Mouse (Mus musculus) hindbrain, postnatal 0 days (tissue): ENCODE measurements around the gene Pip5k1b. TPM values are rescaled to one million over a fixed set of nuclear protein-coding genes. Genes with fewer than 3 reads are reported as not detected.
A peak's percentile ranks its signal among the peaks of the same experiment; 100 is the strongest.

ENCODE experiments used
- ATAC-seq: fragments of 200-750 bp; cut with Nextera tagmentation; 2 replicates; pipeline ENCODE4 v1.8.0; 2017; ENCODE audit warnings: mild to moderate bottlenecking, moderate TSS enrichment, moderate library complexity
- DNase-seq: peaks from one replicate; pipeline ENCODE4 v3.0.0-alpha.2; 2015; ENCODE audit warnings: low spot score
- H3K27ac ChIP-seq: fragments of 300-500 bp; sonication (generic); 2 replicates; pipeline ENCODE4 v1.5.1; 2014; ENCODE audit warnings: mild to moderate bottlenecking
- H3K27me3 ChIP-seq: fragments of 300-500 bp; sonication (generic); 2 replicates; pipeline ENCODE4 v1.6.1; 2014; ENCODE audit warnings: low read length, mixed read lengths; ENCODE audit not compliant: insufficient read depth
- H3K36me3 ChIP-seq: fragments of 300-500 bp; sonication (generic); 2 replicates; pipeline ENCODE4 v1.6.1; 2014; ENCODE audit warnings: low read length, mixed read lengths; ENCODE audit not compliant: insufficient read depth
- H3K4me1 ChIP-seq: fragments of 300-500 bp; sonication (generic); 2 replicates; pipeline ENCODE4 v1.6.1; 2014; ENCODE audit warnings: antibody characterized with exemption, low read length, mixed read lengths; ENCODE audit not compliant: insufficient read depth
- H3K4me2 ChIP-seq: fragments of 300-500 bp; sonication (generic); 2 replicates; pipeline ENCODE4 v1.6.1; 2014; ENCODE audit warnings: low read depth, mild to moderate bottlenecking, low read length, moderate library complexity, mixed read lengths
- H3K4me3 ChIP-seq: fragments of 300-500 bp; sonication (generic); 2 replicates; pipeline ENCODE4 v1.5.1; 2014; ENCODE audit warnings: low read length
- H3K9ac ChIP-seq: fragments of 300-500 bp; sonication (generic); replicated peaks from 2 replicates; pipeline ENCODE4 v1.6.1; 2014; ENCODE audit warnings: mild to moderate bottlenecking, low read length, moderate library complexity, mixed read lengths
- H3K9me3 ChIP-seq: fragments of 300-500 bp; sonication (generic); 2 replicates; pipeline ENCODE4 v1.6.1; 2016; ENCODE audit warnings: low read length, mixed read lengths
- CTCF ChIP-seq: IDR thresholded peaks from 2 replicates; pipeline ENCODE4 v1.5.1; 2016; ENCODE audit warnings: antibody characterized with exemption, control low read depth, low read depth
- WGBS: fragments of 180-500 bp; shearing (Covaris S2); extraction: QIAGEN DNeasy Blood & Tissue Kit; methylation state at CpG from one replicate; pipeline ENCODE4 v1.1.7; 2014; 5-methylcytosine and 5-hydroxymethylcytosine counted together
- polyA plus RNA-seq: library from polyadenylated mRNA; unstranded; fragments of >200 nt; fragmentation: Nextera tagmentation; extraction: Ambion mirVana; gene quantifications from 2 replicates; pipeline ENCODE4 v1.2.1, GENCODE M21; 2015
- total RNA-seq: library from RNA; depleted of rRNA; stranded (reverse); fragments of >200 nt; gene quantifications from 2 replicates; pipeline ENCODE4 v1.2.3, GENCODE M21; 2014

Pip5k1b gene
- total and polyA plus RNA-seq, 2 experiments from 2014 or later = 2.0 to 2.2 TPM

DNA sequence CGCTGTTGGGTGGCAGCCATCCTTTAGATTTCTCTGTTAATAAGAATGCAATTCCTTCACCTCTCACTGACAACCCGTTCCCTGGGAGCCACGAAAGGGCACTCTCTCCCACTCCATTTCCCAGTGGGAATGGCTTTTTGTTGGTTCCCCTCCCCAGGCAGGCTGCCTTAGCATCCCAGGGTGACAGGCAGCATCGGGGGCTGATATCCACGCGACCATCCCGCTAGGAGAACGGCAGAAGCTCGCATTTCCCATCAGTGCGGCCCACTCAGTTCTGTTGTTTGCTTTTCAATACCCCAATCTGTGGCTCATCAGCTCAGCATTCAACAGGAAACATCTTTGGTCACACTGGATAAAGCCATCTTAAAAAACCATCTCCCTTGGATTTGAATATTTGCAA, 253.5 kb downstream of the Pip5k1b start:
- H3K36me3 ChIP-seq = no peaks in the 10 kb centered on the region
- H3K9ac ChIP-seq = no peak overlapping the region
- H3K27ac ChIP-seq = no peak overlapping the region
- ATAC-seq (no peak), DNase-seq (no peak)
- no peak overlapping the region for H3K4me3 ChIP-seq
- no peak overlapping the region for H3K4me2 ChIP-seq
- no peaks in the 10 kb centered on the region for H3K9me3 ChIP-seq
- no peaks in the 10 kb centered on the region for H3K4me1 ChIP-seq
- H3K27me3 ChIP-seq = no peaks in the 10 kb centered on the region
- WGBS = 35% methylated on average over 10 of the region's 10 CpGs
- no peak for TF ChIP-seq CTCF

GRCm38 (mm10) chr19:24301768-24302148, 253.9 kb downstream of the Pip5k1b start:
- Histone ChIP-seq H3K4me3 (no peak overlapping the region), H3K4me2 (peak overlapping the region; percentile 58; the same call in 1 of the 2 replicates), H3K27me3 (no peaks in the 10 kb centered on the region), H3K27ac (no peak overlapping the region), H3K9me3 (no peaks in the 10 kb centered on the region), H3K4me1 (no peaks in the 10 kb centered on the region), H3K36me3 (no peaks in the 10 kb centered on the region), H3K9ac (no peak overlapping the region)
- TF ChIP-seq CTCF = no peak
- ATAC-seq (no peak), DNase-seq (no peak)
- WGBS = 23% methylated on average over 5 of the region's 5 CpGs

DNA sequence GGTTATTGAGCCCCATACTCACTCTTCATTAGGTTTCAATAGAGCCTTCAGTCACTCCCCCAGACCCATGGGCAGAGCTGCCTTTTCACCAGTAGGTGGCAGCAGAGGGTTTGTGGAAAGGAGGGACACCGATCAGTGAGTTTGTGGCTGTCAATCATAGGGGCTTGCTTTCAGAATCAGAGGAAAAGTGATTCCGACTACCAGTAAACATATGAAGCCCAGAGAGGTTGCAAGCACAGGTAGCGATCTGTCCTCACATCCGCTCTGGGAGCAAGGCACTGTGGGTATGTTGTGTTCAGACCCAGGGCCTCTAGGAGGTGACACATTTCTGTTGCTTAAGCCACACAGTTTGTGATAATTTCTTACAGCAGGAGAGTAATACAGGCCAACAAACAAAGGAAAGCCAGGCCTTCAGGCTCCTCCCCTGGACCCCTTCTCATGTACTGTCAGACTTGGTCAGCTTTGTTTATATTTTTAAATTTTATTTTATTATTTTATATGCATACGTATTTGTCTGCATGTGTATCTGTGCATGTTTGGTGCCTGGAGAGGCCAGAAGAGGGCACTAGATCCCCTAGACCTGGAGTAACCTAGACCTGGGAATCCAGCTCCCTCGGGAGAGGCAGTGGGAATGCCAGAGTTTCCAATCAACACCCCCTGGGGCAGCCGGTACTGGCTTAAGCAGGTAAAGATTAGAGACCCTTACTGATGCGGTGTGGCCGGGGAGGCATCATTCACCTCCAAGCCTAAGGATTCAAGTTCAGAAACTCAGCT, 254.5 kb downstream of the Pip5k1b start:
- Histone ChIP-seq H3K4me3 (peak overlapping the region; percentile 31), H3K4me2 (peak overlapping the region; percentile 58), H3K27ac (no peak overlapping the region), H3K27me3 (no peaks in the 10 kb centered on the region), H3K4me1 (no peaks in the 10 kb centered on the region), H3K9me3 (no peaks in the 10 kb centered on the region), H3K9ac (no peak overlapping the region), H3K36me3 (no peaks in the 10 kb centered on the region)
- WGBS = 3% methylated on average over 9 of the region's 9 CpGs
- ATAC-seq (peak; percentile 92), DNase-seq (peak; percentile 93)
- TF ChIP-seq CTCF = peak; percentile 97

DNA sequence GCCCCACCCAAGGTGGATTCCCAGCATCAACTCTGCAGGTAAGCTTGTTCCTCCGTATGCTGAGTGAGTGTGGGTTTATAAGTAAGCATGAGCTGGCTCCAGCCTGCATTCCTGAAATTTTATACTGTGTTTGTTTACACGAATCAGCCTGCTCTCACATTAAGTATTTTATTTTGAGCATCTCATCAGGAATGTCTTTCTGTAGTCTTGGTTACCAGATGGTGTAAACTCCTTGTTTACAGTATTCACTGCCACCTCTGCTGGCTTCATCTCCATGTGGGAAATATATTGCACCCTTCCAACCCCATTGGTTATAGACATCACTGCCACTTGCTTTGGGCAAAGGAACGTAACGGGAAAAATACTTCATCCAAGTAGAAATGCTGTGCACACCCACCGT, 262.1 kb downstream of the Pip5k1b start:
- no peaks in the 10 kb centered on the region for H3K4me1 ChIP-seq
- H3K27me3 ChIP-seq = no peaks in the 10 kb centered on the region
- no peak for TF ChIP-seq CTCF
- no peak overlapping the region for H3K4me2 ChIP-seq
- DNase-seq (no peak), ATAC-seq (no peak)
- 73% methylated on average over 5 of the region's 5 CpGs for WGBS
- H3K4me3 ChIP-seq = no peak overlapping the region
- no peak overlapping the region for H3K27ac ChIP-seq
- H3K9ac ChIP-seq = no peak overlapping the region
- no peaks in the 10 kb centered on the region for H3K36me3 ChIP-seq
- H3K9me3 ChIP-seq = no peaks in the 10 kb centered on the region

DNA sequence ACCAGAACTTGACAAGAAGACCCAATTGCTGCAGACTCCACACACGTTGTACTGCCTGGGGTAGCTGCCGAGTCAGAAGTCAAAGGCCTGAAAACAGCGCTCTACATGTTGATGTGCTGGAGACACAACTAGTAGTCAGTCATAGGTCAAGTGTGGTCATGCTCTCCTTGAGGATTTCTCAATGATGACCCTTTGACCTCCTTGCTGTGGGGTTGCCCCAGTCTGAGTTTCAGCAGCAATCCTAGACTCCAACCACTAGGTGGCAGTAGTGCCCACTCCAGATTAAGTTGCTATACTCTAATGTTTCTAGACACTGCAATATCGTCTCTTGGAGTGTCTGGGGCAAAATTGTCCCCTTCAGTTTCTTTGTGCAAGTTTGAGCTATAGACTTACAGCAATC, 271.5 kb downstream of the Pip5k1b start:
- Histone ChIP-seq H3K4me3 (no peak overlapping the region), H3K9me3 (no peaks in the 10 kb centered on the region), H3K4me2 (no peak overlapping the region), H3K36me3 (no peaks in the 10 kb centered on the region), H3K4me1 (0 out of 2 replicates have a peak, but pooled peaks cover 6% of the 10 kb centered on the region), H3K27me3 (no peaks in the 10 kb centered on the region), H3K27ac (no peak overlapping the region), H3K9ac (no peak overlapping the region)
- peak; percentile 68 for DNase-seq
- no peak for ATAC-seq
- 58% methylated on average over 4 of the region's 4 CpGs for WGBS
- TF ChIP-seq CTCF = peak; percentile 85

DNA sequence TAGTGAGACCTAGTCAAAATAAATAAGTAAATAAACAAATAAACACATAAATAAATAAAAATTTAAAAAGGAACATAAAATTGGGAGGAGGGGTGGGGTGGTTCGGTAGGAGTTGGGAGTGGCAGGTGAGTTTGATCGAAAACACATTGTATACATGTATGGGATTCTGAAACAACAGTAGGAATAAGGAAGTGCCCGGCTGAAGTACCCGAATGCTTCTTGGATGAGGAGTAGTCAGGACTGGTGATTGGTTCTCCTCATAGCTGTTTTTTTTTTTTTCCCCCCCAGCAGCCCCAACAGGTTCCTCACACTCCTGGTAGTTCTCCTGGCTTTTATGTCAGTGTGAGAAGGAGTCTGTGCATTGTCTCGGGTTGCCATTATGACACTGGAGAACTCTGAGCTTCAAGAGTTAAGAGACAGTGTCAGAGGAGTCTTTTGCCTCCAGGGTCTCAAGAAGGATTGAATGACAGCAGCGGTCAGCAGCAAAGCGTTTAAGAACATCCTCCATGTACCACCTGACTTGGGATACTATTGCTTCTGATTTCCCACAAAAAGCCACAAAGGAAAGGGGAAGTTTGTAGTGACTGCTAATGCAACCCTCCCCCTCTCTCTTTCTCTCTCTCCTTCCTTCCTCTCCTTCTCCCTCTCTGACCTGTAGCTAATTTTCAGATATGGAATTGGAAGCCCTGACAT, 274.2 kb downstream of the Pip5k1b start:
- no peak overlapping the region for H3K9ac ChIP-seq
- WGBS = 61% methylated on average over 7 of the region's 7 CpGs
- ATAC-seq = no peak

More for the DNA sequence above, 274.2 kb downstream of the Pip5k1b start:
- Histone ChIP-seq H3K27ac (no peak overlapping the region), H3K4me1 (0 out of 2 replicates have a peak, but pooled peaks cover 7% of the 10 kb centered on the region), H3K36me3 (no peaks in the 10 kb centered on the region; the same call in 1 of the 2 replicates), H3K9me3 (no peaks in the 10 kb centered on the region), H3K4me2 (peak overlapping the region; percentile 81), H3K27me3 (no peaks in the 10 kb centered on the region), H3K4me3 (no peak overlapping the region; the same call in 1 of the 2 replicates)
- no peak for DNase-seq
- TF ChIP-seq CTCF = no peak
